Mouse (Mus musculus): ENCODE data around the gene Reep3. TPM values are rescaled to one million over a fixed set of nuclear protein-coding genes. Genes with fewer than 3 reads are reported as not detected.

Gene Reep3
- total and polyA plus RNA-seq, 3 experiments = 21.8 to 23.3 (median 23.2) TPM

DNA sequence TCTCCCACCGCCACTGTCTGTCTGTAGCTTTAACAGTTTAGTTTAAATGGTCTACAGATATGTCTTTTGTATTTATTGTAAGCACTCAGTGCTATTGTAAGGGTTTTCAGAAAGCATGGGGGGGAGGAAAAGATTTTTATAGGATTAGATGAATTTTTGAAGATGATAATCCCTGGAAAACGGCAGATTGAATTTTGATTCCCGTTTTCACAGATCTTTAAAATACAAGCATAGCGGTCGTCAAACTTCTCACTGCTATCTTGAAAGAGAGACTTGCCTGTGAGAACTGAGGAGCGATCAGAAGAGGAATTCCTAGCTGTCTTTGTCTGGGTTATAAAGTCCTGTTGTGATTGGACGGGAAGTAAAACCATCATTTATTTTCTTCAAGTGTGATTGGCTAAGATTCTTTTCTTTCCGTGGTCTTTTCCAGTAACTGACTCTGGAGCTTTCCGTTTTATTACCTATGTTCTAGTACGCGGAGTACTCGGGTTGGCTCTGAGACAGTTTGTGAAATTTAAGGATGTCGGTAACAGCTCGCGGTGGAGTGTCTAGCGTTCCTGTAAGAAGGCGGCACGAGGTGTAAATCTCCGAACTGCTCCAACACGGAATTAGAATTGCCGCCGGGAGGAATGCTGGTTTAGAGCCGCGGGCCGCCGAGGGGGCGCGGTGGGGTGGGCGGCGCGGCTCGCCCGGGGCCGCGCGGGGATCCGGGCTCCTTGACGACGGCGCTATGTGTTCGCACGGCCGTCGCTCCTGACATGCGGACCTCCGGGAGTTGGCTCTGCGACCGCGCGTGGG, 29.5 kb upstream of the Reep3 start:
- DNase-seq (ENCODE audit: extremely low read depth) = no peak
- TF ChIP-seq CTCF (conservative IDR thresholded peaks at IDR 0.05 in 1 of 2, IDR thresholded peaks at IDR 0.05 in 1 of 2; ENCODE audit: low read depth in 2 of 2, low read length in 2 of 2) (no peak), POLR2AphosphoS2 (IDR thresholded peaks at IDR 0.05; ENCODE audit: low read depth, low read length) (no peak), MAFK (IDR thresholded peaks at IDR 0.05; ENCODE audit: insufficient replicate concordance, low read length) (no peak), ELF1 (IDR thresholded peaks at IDR 0.05; ENCODE audit: low read depth, low read length) (no peak), JUND (conservative IDR thresholded peaks at IDR 0.05; ENCODE audit: low read depth, low read length) (no peak), ZMIZ1 (IDR thresholded peaks at IDR 0.05; ENCODE audit: low read depth, low read length) (no peak), JUN (IDR thresholded peaks at IDR 0.05; ENCODE audit: insufficient read depth, low read depth, low read length) (no peak), USF1 (IDR thresholded peaks at IDR 0.05; ENCODE audit: low read depth, low read length) (no peak), ZC3H11A (IDR thresholded peaks at IDR 0.05; ENCODE audit: low read depth, low read length) (no peak), CHD1 (IDR thresholded peaks at IDR 0.05; ENCODE audit: low read depth, low read length) (no peak), GABPA (IDR thresholded peaks at IDR 0.05; ENCODE audit: insufficient replicate concordance, low read depth, low read length) (no peak), TBP (conservative IDR thresholded peaks at IDR 0.05; ENCODE audit: low read depth, low read length) (no peak), UBTF (IDR thresholded peaks at IDR 0.05; ENCODE audit: low read depth, low read length) (no peak), USF2 (conservative IDR thresholded peaks at IDR 0.05; ENCODE audit: low read depth, low read length) (no peak), ZKSCAN1 (IDR thresholded peaks at IDR 0.05; ENCODE audit: borderline replicate concordance, low read depth, low read length) (no peak)
- H3K27ac ChIP-seq (ENCODE audit: insufficient read depth, low read depth) = no peak overlapping the region
- in situ Hi-C loops (cut with MboI; ENCODE audit: low pct_ligation_motif_present, low pct_unique_long_range_greater_than_20kb, low sequenced_read_pairs) (no loop called here), dilution Hi-C loops (cut with MboI; ENCODE audit: extremely low pct_ligation_motif_present, extremely low pct_unique_long_range_greater_than_20kb, low sequenced_read_pairs) (no loop called here)
- no peak overlapping the region for H3K4me2 ChIP-seq (ENCODE audit: insufficient read depth, low read depth, poor library complexity, severe bottlenecking)
- H3K4me1 ChIP-seq (ENCODE audit: control insufficient read depth in 1 of 2, insufficient read depth in 2 of 2) = peaks cover 9 to 38% of the 10 kb centered on the region in 2 experiments
- peaks cover 87% of the 10 kb centered on the region for H3K79me2 ChIP-seq (replicated peaks; ENCODE audit: control insufficient read depth, extremely low read depth, insufficient read depth, poor library complexity, severe bottlenecking)
- H3K9ac ChIP-seq (ENCODE audit: insufficient read depth, low read depth) = no peak overlapping the region
- no peak overlapping the region for H3K4me3 ChIP-seq (replicated peaks in 1 of 3; ENCODE audit: low read depth in 2 of 3, low read length in 2 of 3, poor library complexity in 1 of 3)
- H3K9me3 ChIP-seq (replicated peaks; ENCODE audit: low read length) = peaks cover 17% of the 10 kb centered on the region
- H3K36me3 ChIP-seq (replicated peaks in 1 of 2; ENCODE audit: control insufficient read depth in 1 of 2, insufficient read depth in 1 of 2, low read length in 1 of 2) = peaks cover 5 to 35% of the 10 kb centered on the region in 2 experiments
- H3K27me3 ChIP-seq (replicated peaks) = no peaks in the 10 kb centered on the region

DNA sequence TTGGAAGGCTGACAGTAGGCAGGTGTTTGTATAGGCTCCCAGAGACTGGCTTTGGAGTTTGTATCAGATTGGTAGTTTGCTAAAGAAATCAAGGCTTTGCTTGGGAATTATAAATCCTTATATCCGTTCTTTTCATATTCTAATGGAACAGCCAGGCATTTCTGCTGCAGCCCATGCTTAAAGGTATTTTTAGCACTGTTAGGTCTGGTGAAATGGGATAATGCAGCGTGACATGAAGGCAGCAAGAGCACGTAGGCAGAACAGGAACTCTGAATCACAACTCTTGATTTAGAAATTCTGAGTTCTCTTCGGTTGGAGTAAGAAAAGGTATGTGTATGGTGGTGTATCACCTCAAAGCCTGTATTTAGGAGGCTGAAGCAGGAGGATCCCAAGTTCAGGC, 27.4 kb upstream of the Reep3 start:
- TF ChIP-seq MEF2A (IDR thresholded peaks at IDR 0.05; ENCODE audit: borderline replicate concordance, low read depth, low read length) (no peak), HCFC1 (IDR thresholded peaks at IDR 0.05; ENCODE audit: low read depth, low read length) (no peak), EP300 (IDR thresholded peaks at IDR 0.05; ENCODE audit: low read length) (no peak), SIN3A (IDR thresholded peaks at IDR 0.05; ENCODE audit: low read length) (no peak), ELF1 (IDR thresholded peaks at IDR 0.05; ENCODE audit: low read depth, low read length) (no peak), MYC (IDR thresholded peaks at IDR 0.05; ENCODE audit: low read depth, low read length) (no peak), CHD2 (IDR thresholded peaks at IDR 0.05; ENCODE audit: low read length) (no peak)
- H3K79me2 ChIP-seq (replicated peaks; ENCODE audit: control insufficient read depth, extremely low read depth, insufficient read depth, poor library complexity, severe bottlenecking) = peaks cover 91% of the 10 kb centered on the region
- in situ Hi-C loops (cut with MboI; ENCODE audit: low pct_ligation_motif_present, low pct_unique_long_range_greater_than_20kb, low sequenced_read_pairs) (no loop called here), dilution Hi-C loops (cut with MboI; ENCODE audit: extremely low pct_ligation_motif_present, extremely low pct_unique_long_range_greater_than_20kb, low sequenced_read_pairs) (no loop called here)
- peaks cover 5 to 40% of the 10 kb centered on the region in 2 experiments for H3K36me3 ChIP-seq (replicated peaks in 1 of 2; ENCODE audit: control insufficient read depth in 1 of 2, insufficient read depth in 1 of 2, low read length in 1 of 2)
- H3K27me3 ChIP-seq (replicated peaks) = no peaks in the 10 kb centered on the region
- 0 out of 2 replicates have a peak overlapping the region, but pooled peaks have one; percentile 14 for H3K9ac ChIP-seq (ENCODE audit: insufficient read depth, low read depth)
- H3K4me3 ChIP-seq (replicated peaks in 1 of 3; ENCODE audit: low read depth in 2 of 3, low read length in 2 of 3, poor library complexity in 1 of 3) = no peak overlapping the region
- H3K4me1 ChIP-seq (ENCODE audit: control insufficient read depth in 1 of 2, insufficient read depth in 2 of 2) = peaks cover 11 to 53% of the 10 kb centered on the region in 2 experiments
- peaks cover 17% of the 10 kb centered on the region for H3K9me3 ChIP-seq (replicated peaks; ENCODE audit: low read length)
- DNase-seq (ENCODE audit: extremely low read depth) = no peak
- peak overlapping the region; percentile 48; the same call in 1 of the 2 replicates for H3K4me2 ChIP-seq (ENCODE audit: insufficient read depth, low read depth, poor library complexity, severe bottlenecking)
- no peak overlapping the region; the same call in 1 of the 2 replicates for H3K27ac ChIP-seq (ENCODE audit: insufficient read depth, low read depth)

Measured in CH12.LX (cell line).